Mouse (Mus musculus): ENCODE measurements at regions not wholly inside any gene's neighbourhood (a gene's known extent, or its start where the extent isn't known, plus 50 kb on each side); places are given as distances from the start of the nearest gene placed in this dataset.

- TF ChIP-seq CTCF (IDR thresholded peaks at IDR 0.05; ENCODE audit: control insufficient read depth, insufficient read depth, insufficient read length), result no peak
- no peak for TF ChIP-seq FOSL1 (IDR thresholded peaks at IDR 0.05; ENCODE audit: insufficient read depth, low read length, poor library complexity, severe bottlenecking)
- TF ChIP-seq CEBPB (IDR thresholded peaks at IDR 0.05; ENCODE audit: low read depth), result no peak
- TF ChIP-seq MAX (IDR thresholded peaks at IDR 0.05), result no peak
These were observed 481.9 kb upstream of the Mctp2 start for GRCm38 (mm10) chr7:72788261-72788660.
